Mouse (Mus musculus) activated CD4-positive, CD25-positive, alpha-beta regulatory T cell, adult 4 months (primary cell): ENCODE measurements around the gene Stxbp6. TPM values are rescaled to one million over a fixed set of nuclear protein-coding genes. Genes with fewer than 3 reads are reported as not detected.

Source experiments
- ATAC-seq: one replicate; pipeline ENCODE4 v1.8.0; 2017
- polyA plus RNA-seq, 2 experiments: library from polyadenylated mRNA; unstranded; fragments of 100-300 nt; shearing (Covaris generic); gene quantifications; one replicate each; pipeline ENCODE4 v1.2.1; 2017

Stxbp6 gene
- polyA plus RNA-seq, 2 experiments from 2014 or later, result not detected

- ATAC-seq, result no peak
Observed at GRCm38 (mm10) chr12:44908028-44908702, 166.3 kb downstream of the Stxbp6 start.

- ATAC-seq, result no peak
Observed at GRCm38 (mm10) chr12:44906001-44906400, 168.5 kb downstream of the Stxbp6 start.

- ATAC-seq, result no peak
Observed at GRCm38 (mm10) chr12:44903205-44903732, 171.2 kb downstream of the Stxbp6 start.

- ATAC-seq, result no peak
Observed at GRCm38 (mm10) chr12:44899173-44899870, 175.2 kb downstream of the Stxbp6 start.

- ATAC-seq, result no peak
Observed at GRCm38 (mm10) chr12:44896460-44896859, 178.0 kb downstream of the Stxbp6 start.

- no peak for ATAC-seq
Observed at GRCm38 (mm10) chr12:44889677-44890393, 184.7 kb downstream of the Stxbp6 start.

- ATAC-seq, result no peak
Observed at GRCm38 (mm10) chr12:44886826-44887225, 187.7 kb downstream of the Stxbp6 start.

- no peak for ATAC-seq
Observed at GRCm38 (mm10) chr12:44872697-44873096, 201.8 kb downstream of the Stxbp6 start.

GRCm38 (mm10) chr12:44865442-44865841 is 209.1 kb downstream of the Stxbp6 start:
- ATAC-seq, result no peak

GRCm38 (mm10) chr12:44859454-44859853 is 215.1 kb downstream of the Stxbp6 start:
- ATAC-seq, result no peak

GRCm38 (mm10) chr12:44858110-44858885 is 216.2 kb downstream of the Stxbp6 start:
- no peak for ATAC-seq

- no peak for ATAC-seq
Observed at GRCm38 (mm10) chr12:44852024-44852423, 222.5 kb downstream of the Stxbp6 start.

- no peak for ATAC-seq
Observed at GRCm38 (mm10) chr12:44850516-44850915, 224.0 kb downstream of the Stxbp6 start.

- ATAC-seq, result no peak
Observed at GRCm38 (mm10) chr12:44848483-44849221, 225.9 kb downstream of the Stxbp6 start.

GRCm38 (mm10) chr12:44840585-44840984 is 233.9 kb downstream of the Stxbp6 start:
- no peak for ATAC-seq

GRCm38 (mm10) chr12:44839594-44840373 is 234.7 kb downstream of the Stxbp6 start:
- ATAC-seq, result no peak

GRCm38 (mm10) chr12:44835879-44836467 is 238.5 kb downstream of the Stxbp6 start:
- ATAC-seq, result no peak

- ATAC-seq, result no peak
Observed at GRCm38 (mm10) chr12:44811895-44812294, 262.6 kb downstream of the Stxbp6 start.

GRCm38 (mm10) chr12:44804213-44804612 is 270.3 kb downstream of the Stxbp6 start:
- ATAC-seq, result no peak
